Mouse (Mus musculus): ENCODE results near the gene Gm38100. TPM values are rescaled to one million over a fixed set of nuclear protein-coding genes. Genes with fewer than 3 reads are reported as not detected.
A peak's percentile ranks its signal among the peaks of the same experiment; 100 is the strongest.

The Gm38100 gene
- not detected for total RNA-seq (2022)

GRCm38 (mm10) chr1:175920029-175920428 lies at the start of gene Gm38100:
Gene Gm38100 (plus strand): TSS chr1:175920329.
- DNase-seq (ENCODE audit: low spot score): no peak

DNA sequence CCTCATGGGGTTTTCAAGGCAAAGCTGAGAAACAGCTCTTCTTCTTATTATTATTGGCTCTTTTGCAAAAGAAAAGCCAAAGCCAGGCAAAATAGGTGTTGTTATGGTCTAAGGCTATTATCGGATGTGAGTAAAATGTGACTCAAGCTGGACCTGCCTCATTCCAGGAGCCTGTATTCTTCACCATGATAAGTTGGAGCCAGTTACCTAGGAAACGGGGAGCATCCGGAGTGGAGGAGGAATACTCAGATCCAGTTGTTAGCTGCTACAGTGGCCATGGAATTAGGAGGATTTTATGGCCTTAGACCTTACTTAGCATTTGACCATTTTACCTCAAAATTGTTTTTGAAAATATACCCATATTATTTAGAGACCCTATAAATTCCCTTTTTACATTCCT lies 49.4 kb upstream of the Gm38100 start:
- no peak for DNase-seq (ENCODE audit: low spot score)

GRCm38 (mm10) chr1:175872028-175872816 lies 47.9 kb upstream of the Gm38100 start:
- peak; percentile 44 for DNase-seq (ENCODE audit: low spot score)

DNA sequence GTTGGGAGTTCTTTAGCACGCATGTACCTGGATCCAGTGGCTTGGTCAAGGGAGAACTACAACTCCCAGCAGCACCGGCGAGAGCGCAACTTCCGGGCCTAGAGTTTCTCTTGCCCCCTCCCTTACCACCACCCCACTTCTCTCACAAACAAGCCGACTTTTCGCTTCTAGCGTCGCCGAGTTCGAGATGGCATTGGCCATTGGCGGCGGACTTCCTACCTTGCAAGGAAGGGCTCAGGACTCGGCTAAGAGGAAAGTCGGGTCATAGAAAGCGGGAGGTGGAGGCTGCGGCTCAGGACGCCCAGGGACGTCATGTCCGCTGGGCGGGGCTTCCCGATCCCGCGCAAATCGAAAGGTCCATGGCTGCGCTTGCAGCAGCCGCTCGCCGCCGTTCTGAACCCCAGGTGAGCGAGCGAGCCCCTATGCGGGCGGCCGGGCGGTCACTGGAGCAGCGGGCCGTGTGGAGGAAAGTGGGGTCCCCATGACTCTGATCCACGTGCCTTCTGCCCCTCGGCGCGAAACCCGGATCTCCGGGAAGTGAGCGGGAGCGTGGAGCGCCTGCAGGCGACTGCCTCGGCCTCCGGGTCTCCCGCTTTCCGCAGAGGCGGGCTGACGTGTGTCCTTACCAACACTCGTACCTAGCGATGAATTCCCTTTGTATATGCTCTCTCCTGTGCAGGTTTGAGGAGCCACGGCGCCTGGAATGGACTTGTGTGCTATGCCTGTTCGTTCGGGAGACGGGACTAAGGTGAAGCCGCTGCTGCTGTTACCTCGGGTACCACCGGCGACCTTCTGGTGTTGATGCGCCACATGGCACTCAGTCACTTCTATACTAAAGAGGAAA lies 39.5 kb upstream of the Gm38100 start, which contains the start of gene Exo1:
Gene Exo1, plus strand, starts transcription at position 129 of the 844 bp plus-strand sequence.
- peak; percentile 81 for DNase-seq (ENCODE audit: low spot score)

- no peak for DNase-seq (ENCODE audit: low spot score)
Observed at GRCm38 (mm10) chr1:175883398-175883797, 36.7 kb upstream of the Gm38100 start.

DNA sequence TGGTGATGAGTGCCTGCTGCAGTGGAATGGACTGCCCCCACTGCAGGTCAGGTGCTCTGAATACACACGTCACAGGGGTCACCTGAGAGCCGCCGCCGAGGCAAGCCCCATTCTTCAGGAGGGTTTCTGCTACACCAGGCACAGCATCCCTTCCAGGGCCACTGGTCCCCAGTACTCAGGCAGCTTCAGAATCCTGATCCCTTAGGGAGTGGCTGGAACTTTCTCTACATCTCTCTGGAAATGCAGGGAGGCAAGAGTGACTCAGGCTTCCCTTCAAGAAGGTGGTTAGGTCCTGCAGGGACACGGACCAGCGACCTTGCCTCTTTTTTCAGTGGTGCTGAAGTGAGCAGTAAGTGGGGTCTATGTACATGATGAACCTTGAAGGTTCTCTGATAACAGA lies 26.9 kb upstream of the Gm38100 start:
- DNase-seq (ENCODE audit: low spot score): no peak

- no peak for DNase-seq (ENCODE audit: low spot score)
Observed at GRCm38 (mm10) chr1:175893726-175894125, 26.4 kb upstream of the Gm38100 start.

GRCm38 (mm10) chr1:175911207-175911606 lies 8.9 kb upstream of the Gm38100 start:
- DNase-seq (ENCODE audit: low spot score): no peak

DNA sequence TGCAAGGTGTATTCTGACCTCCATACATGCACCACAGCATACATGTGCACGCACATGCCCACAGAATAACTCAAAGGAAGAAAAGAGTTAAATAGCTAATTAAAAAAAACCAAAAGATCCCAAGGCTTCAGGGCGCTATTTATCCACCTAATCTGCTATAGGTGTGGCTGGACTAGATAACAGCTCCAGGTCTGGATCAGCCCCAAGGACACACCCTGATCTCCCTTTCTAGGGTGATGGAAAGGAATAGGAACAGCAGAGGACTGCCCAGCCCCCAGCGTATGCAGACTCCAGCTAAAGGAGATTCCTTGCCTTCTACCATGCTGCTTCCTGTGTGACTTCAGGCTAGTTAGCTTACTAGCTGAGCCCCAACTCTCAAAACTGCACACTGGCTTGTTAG lies 8.1 kb upstream of the Gm38100 start:
- DNase-seq (ENCODE audit: low spot score): no peak

DNA sequence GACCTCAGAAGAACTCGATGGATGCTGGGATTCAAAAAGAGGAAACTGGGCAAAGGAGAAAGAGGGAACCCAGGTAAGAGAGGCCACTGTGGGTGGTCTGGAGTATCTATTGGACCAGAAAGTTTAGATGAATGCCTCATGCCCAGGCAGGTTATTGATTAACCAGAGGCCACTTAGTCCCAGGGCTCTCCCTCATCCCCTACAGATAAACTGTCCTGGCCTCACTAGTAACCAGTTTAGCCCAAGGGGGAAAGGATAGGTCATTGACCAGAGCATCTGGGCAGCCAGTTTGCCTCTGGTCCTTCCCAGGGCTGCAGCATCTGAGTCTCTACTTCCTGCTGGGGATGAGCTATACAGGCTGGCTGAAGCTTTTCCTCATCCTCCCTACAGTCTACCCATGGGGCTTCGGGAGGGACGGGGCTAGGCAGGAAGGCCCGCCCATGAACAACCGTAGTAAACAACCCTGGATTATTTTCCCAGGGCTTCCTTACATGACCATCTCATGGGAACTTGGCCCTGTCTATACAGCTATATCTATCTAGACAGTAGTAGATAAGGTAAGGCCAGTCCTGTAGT lies 6.3 kb upstream of the Gm38100 start:
- DNase-seq (ENCODE audit: low spot score): no peak

- DNase-seq (ENCODE audit: low spot score): peak; percentile 6
Observed at GRCm38 (mm10) chr1:175921091-175921490, 962 bp downstream of the Gm38100 start.

GRCm38 (mm10) chr1:175923848-175924787 lies 4.0 kb downstream of the Gm38100 start:
- peak; percentile 72 for DNase-seq (ENCODE audit: low spot score)

DNA sequence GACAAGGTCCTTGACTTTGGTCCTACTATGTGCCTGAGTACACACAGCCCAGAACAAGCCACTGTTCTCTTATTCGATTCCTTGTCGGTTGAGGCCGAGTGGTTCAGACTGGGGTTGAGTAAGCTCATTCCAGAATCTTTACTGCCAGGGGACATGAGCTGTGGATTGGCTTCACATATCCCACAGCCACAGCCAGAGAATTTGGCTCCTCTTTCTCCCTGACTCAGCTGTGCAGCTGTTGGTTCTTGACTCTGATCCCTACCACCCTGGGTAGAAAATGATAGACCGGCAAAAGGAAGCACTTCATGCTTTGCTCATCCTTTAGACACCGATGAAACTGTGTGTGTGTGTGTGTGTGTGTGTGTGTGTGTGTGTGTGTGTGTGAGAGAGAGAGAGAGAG lies 11.3 kb downstream of the Gm38100 start:
- peak; percentile 12 for DNase-seq (ENCODE audit: low spot score)

DNA sequence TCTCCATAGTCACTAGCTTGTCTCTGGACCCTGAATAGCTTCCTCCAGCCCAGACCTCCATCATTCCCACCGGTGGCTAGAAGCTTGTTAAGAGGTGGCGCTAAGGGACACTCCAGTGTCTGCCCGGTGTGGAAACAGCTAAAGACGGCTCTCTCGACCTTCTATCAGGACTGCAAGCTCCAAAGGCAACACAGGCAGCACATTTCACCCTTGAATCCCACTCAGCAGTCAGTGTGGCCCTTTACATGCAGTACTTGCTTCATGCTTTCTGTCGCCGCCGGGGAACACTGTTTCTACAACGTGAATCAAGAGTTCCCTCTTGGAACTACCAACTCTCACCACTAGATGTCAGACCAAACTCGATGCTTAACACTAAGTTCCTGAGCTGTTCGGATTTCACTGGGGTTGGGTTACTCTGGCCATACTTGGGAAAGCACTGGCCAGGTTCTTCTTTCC lies 16.2 kb downstream of the Gm38100 start:
- peak; percentile 48 for DNase-seq (ENCODE audit: low spot score)

- DNase-seq (ENCODE audit: low spot score): no peak
Observed at GRCm38 (mm10) chr1:175938731-175939130, 18.6 kb downstream of the Gm38100 start.

DNA sequence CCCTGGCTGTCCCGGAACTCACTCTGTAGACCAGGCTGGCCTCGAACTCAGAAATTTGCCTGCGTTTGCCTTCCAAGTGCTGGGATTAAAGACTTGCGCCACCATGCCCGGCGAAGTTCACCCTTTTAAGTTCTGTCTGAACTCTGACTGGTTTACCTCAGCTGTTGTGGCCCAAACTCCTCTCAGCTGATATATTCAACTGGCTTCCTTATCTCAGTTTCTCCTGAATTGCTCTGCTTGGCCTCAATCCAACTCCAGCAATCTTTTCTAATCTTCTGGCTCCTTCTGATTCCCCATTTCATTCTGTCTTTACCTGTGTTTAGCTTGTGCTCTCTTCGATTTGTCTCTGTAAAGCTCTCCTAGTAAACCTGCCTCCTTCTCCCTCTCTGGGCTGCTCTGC lies 23.0 kb downstream of the Gm38100 start:
- no peak for DNase-seq (ENCODE audit: low spot score)

DNA sequence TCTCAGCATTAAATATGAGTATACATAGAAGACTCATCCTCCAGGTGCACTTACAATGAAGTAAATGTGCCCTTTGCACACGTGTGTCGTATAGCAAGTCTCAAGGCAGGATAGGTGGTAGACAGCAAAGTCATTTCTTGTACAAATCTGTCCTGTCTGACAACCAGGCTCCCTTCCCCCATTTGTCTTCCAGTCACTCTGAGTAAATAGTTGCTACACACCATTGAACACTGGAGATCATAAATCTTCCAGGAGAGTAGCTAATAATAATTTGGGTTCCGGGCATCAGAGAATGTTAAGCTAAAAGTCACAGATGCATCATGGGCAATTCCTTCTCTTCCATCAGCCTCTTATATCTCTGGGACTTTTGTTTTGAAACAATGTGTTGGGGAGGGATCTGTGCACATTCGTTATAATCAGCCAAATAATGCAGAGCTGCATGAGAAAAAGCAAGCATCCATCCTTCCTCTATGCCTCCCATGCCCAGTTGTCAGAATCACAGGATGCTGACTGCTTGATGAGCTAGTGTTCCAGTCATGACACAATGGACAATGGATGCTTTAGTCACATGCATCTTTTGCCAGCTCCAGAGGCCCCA lies 26.7 kb downstream of the Gm38100 start:
- no peak for DNase-seq (ENCODE audit: low spot score)

GRCm38 (mm10) chr1:175950421-175950820 lies 30.3 kb downstream of the Gm38100 start:
- DNase-seq (ENCODE audit: low spot score): no peak

GRCm38 (mm10) chr1:175950851-175951250 lies 30.7 kb downstream of the Gm38100 start:
- DNase-seq (ENCODE audit: low spot score): no peak

DNA sequence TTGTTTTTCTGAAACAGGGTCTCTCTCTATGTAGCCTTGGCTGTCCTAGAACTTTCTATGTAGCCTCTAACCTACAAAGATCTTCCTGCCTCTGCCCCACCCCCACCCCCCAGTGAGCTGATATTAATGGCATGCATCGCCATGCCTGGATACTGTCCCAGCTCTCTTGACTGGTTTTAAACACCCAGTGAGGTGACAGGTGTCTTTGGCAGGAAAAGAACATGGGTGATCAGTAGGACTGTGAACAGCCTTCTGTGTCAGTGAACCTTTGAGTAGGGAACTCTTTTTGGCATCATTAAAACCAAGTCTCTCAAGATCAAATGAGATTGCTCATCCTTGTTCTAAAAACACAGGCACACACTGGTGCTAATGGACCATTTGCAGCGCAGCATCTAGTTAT lies 41.7 kb downstream of the Gm38100 start:
- no peak for DNase-seq (ENCODE audit: low spot score)

Data from heart, adult 8-10 months (tissue).